In the genomic region with DNA sequence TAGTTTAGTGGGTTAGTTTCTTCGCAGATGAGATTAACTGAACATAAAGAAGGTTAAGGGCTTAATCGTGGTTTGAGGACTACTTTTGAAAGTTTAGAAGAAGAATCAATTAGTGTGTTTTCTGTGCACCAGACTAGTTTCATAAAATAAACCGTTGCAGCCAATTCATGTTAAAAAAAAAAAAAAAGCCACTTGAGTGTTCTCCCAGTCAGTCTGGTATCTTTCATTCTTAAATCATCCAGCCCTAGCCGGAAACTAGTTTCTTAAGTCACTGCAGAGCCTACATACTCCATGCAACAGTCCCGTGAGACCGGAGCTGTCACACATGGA, we compare ENCODE assay signal across 9 mouse cellular contexts. TPM values are rescaled to one million over a fixed set of nuclear protein-coding genes. Genes with fewer than 3 reads are reported as not detected.
DNase-seq lines count a peak whose midpoint lies in the region; ATAC-seq and TF ChIP-seq lines count a peak whose summit lies in the region.
"Had no signal": no experiment of that assay in that cellular context is flagged by ENCODE, and none has a peak within 500 bp of the region (broad histone marks: within the 10 kb centered on the region; RNA-seq: fewer than 3 reads in every experiment).

No protein-coding gene starts in this region.

- peak overlapping the region; percentile 83 for H3K4me2 ChIP-seq in heart, embryonic 14.5 days (ENCODE audit: low read length)

- WGBS in heart, embryonic 14.5 days, result 16% methylated on average over 6 of the region's 6 CpGs

- no peak for DNase-seq in heart, adult 9 months (ENCODE audit: low spot score in 2 of 2)
- no peak for DNase-seq in G1E (ENCODE audit: low spot score)
- no peak for DNase-seq in c-Kit-positive CD71-positive TER-119-positive erythroid progenitor cells, embryonic 14.5 days (ENCODE audit: low spot score)
- DNase-seq in left cerebral cortex, postnatal 36 days (ENCODE audit: low spot score in 2 of 2), result no peak
- DNase-seq in adrenal gland, adult 8-10 months, result no peak

- peaks cover 4 to 19% of the 10 kb centered on the region in 2 experiments; a peak in 3 of 4 replicates for H3K4me1 ChIP-seq in heart, embryonic 14.5 days (ENCODE audit: control insufficient read depth in 2 of 2, insufficient read depth in 2 of 2, low read length in 2 of 2)
- H3K4me1 ChIP-seq in G1E (ENCODE audit: insufficient read depth, low read depth, low read length), result peaks cover 60% of the 10 kb centered on the region
- peaks cover 76% of the 10 kb centered on the region for H3K4me1 ChIP-seq in megakaryocyte, embryonic 14.5 days

- no peaks in the 10 kb centered on the region for H3K27me3 ChIP-seq in heart, embryonic 14.5 days (ENCODE audit: control insufficient read depth, insufficient read depth, low read length)
- no peaks in the 10 kb centered on the region for H3K27me3 ChIP-seq in G1E (ENCODE audit: insufficient read depth, low read length)
- H3K27me3 ChIP-seq in megakaryocyte, embryonic 14.5 days (replicated peaks), result no peaks in the 10 kb centered on the region

- no peak for ATAC-seq in heart, embryonic 14.5 days (ENCODE audit: insufficient number of reproducible peaks, insufficient read depth, low FRiP score, low read depth)
- ATAC-seq in G1E (ENCODE audit: extremely low read depth, insufficient number of reproducible peaks, low FRiP score, poor library complexity, severe bottlenecking), result no peak
- ATAC-seq in granulocyte monocyte progenitor cell, adult 5-6 weeks (replicated peaks; ENCODE audit: poor library complexity, severe bottlenecking), result peak; percentile 15; the same call in 1 of the 2 replicates

- peaks cover 31% of the 10 kb centered on the region for H3K36me3 ChIP-seq in heart, embryonic 14.5 days (ENCODE audit: control insufficient read depth, insufficient read depth, low read length)
- peaks cover 24% of the 10 kb centered on the region for H3K36me3 ChIP-seq in G1E (replicated peaks)
- H3K36me3 ChIP-seq in megakaryocyte, embryonic 14.5 days (replicated peaks; ENCODE audit: low read length), result peaks cover 40% of the 10 kb centered on the region

- no peaks in the 10 kb centered on the region for H3K9me3 ChIP-seq in heart, embryonic 14.5 days (ENCODE audit: control insufficient read depth, low read length)
- H3K9me3 ChIP-seq in G1E (replicated peaks), result no peaks in the 10 kb centered on the region
- no peaks in the 10 kb centered on the region for H3K9me3 ChIP-seq in megakaryocyte, embryonic 14.5 days

- H3K27ac ChIP-seq in heart, embryonic 14.5 days (replicated peaks in 1 of 2; ENCODE audit: control insufficient read depth in 1 of 2, insufficient read depth in 1 of 2, low read depth in 2 of 2, low read length in 2 of 2), result peak overlapping the region; percentile 85 to 97

- peak overlapping the region; percentile 96 for H3K9ac ChIP-seq in heart, embryonic 14.5 days (ENCODE audit: low read length)

- peak overlapping the region; percentile 75 to 95 for H3K4me3 ChIP-seq in heart, embryonic 14.5 days (ENCODE audit: control insufficient read depth in 1 of 2, insufficient read depth in 1 of 2, low read depth in 1 of 2, low read length in 2 of 2)
- H3K4me3 ChIP-seq in G1E (ENCODE audit: low read depth, low read length), result peak overlapping the region; percentile 96
- peak overlapping the region; percentile 99 for H3K4me3 ChIP-seq in megakaryocyte, embryonic 14.5 days (replicated peaks)

- intact Hi-C loops in left cerebral cortex, postnatal 36 days (cut with DNase I), result no loop called here

- no peak for TF ChIP-seq CTCF in G1E (IDR thresholded peaks at IDR 0.05; ENCODE audit: low read depth, low read length)

RNA-seq across cellular contexts. Expression of a gene that starts 1.3 kb away (rescaled TPM):
- polyA plus RNA-seq in heart, embryonic 14.5 days (2014; fragmentation: Nextera tagmentation; extraction: Ambion mirVana), result 49.8 and 51.3 TPM in 2 replicates
- 115 and 128 TPM in 2 replicates for total RNA-seq in G1E (2014; fragmentation: Nextera tagmentation)
- total RNA-seq in G1E (2017), result 110 and 114 TPM in 2 replicates
- 35.2 and 53.8 TPM in 2 replicates for polyA plus RNA-seq in G1E (2012)
- 50.6 and 67.0 TPM in 2 replicates for total RNA-seq in granulocyte monocyte progenitor cell, adult 5-6 weeks (2014; fragmentation: Nextera tagmentation)
- total RNA-seq in granulocyte monocyte progenitor cell, adult 5-6 weeks (2017), result 42.1 and 54.5 TPM in 2 replicates
- 67.6 and 168 TPM in 2 replicates for polyA plus RNA-seq in megakaryocyte, embryonic 14.5 days (2012; ENCODE audit: insufficient read depth, low replicate concordance)
- total RNA-seq in left cerebral cortex, postnatal 36 days (2021), result 100 to 1,000 TPM; 124 to 126 TPM
- 100 to 1,000 TPM in 2 of 4 experiments, 10 to 100 TPM in 2; 94.2 to 112 (median 99.9) TPM for total RNA-seq in adrenal gland, adult 8-10 months (2022)

RNA-seq across cellular contexts. Expression of a gene that starts 1.4 kb away (rescaled TPM):
- polyA plus RNA-seq in heart, embryonic 14.5 days (2014; fragmentation: Nextera tagmentation; extraction: Ambion mirVana), result 16.0 and 16.6 TPM in 2 replicates
- 49.2 and 59.1 TPM in 2 replicates for total RNA-seq in G1E (2014; fragmentation: Nextera tagmentation)
- 14.9 and 17.1 TPM in 2 replicates for total RNA-seq in G1E (2017)
- 18.8 and 20.5 TPM in 2 replicates for polyA plus RNA-seq in G1E (2012)
- total RNA-seq in granulocyte monocyte progenitor cell, adult 5-6 weeks (2014; fragmentation: Nextera tagmentation), result 11.8 and 15.4 TPM in 2 replicates
- 8.4 and 13.1 TPM in 2 replicates for total RNA-seq in granulocyte monocyte progenitor cell, adult 5-6 weeks (2017)
- 23.0 and 64.0 TPM in 2 replicates for polyA plus RNA-seq in megakaryocyte, embryonic 14.5 days (2012; ENCODE audit: insufficient read depth, low replicate concordance)
- total RNA-seq in left cerebral cortex, postnatal 36 days (2021), result 10 to 100 TPM; 19.3 to 20.6 TPM
- total RNA-seq in adrenal gland, adult 8-10 months (2022), result 10 to 100 TPM; 18.7 to 25.0 (median 22.4) TPM

RNA-seq across cellular contexts. Expression of a gene that starts 55.8 kb away (rescaled TPM):
- polyA plus RNA-seq in heart, embryonic 14.5 days (2014; fragmentation: Nextera tagmentation; extraction: Ambion mirVana), result not detected in 2 replicates
- total RNA-seq in G1E (2014; fragmentation: Nextera tagmentation), result not detected in 2 replicates
- 0.05 TPM in 1 of 2 replicates, not detected in the other for total RNA-seq in G1E (2017)
- not detected in 2 replicates for polyA plus RNA-seq in G1E (2012)
- total RNA-seq in granulocyte monocyte progenitor cell, adult 5-6 weeks (2014; fragmentation: Nextera tagmentation), result not detected in 2 replicates
- total RNA-seq in granulocyte monocyte progenitor cell, adult 5-6 weeks (2017), result not detected in 2 replicates
- not detected in 2 replicates for polyA plus RNA-seq in megakaryocyte, embryonic 14.5 days (2012; ENCODE audit: insufficient read depth, low replicate concordance)
- total RNA-seq in left cerebral cortex, postnatal 36 days (2021), result not detected
- total RNA-seq in adrenal gland, adult 8-10 months (2022), result not detected
- total RNA-seq: layer of hippocampus, postnatal 10 days had no signal
